Mouse (Mus musculus): ENCODE data around the gene Pdk2.

- TF ChIP-seq CTCF (IDR thresholded peaks at IDR 0.05; ENCODE audit: low read depth): no peak
- TF ChIP-seq EP300 (IDR thresholded peaks at IDR 0.05; ENCODE audit: low read depth): no peak
Observed at GRCm38 (mm10) chr11:94991641-94992479, 49.3 kb downstream of the Pdk2 start.

Measured in heart, postnatal 0 days (tissue).